Mouse (Mus musculus): ENCODE data around the gene Stim2. TPM values are rescaled to one million over a fixed set of nuclear protein-coding genes. Genes with fewer than 3 reads are reported as not detected.

Gene Stim2
- total and polyA plus RNA-seq, 3 experiments, result 16.8 to 21.5 (median 18.2) TPM

DNA sequence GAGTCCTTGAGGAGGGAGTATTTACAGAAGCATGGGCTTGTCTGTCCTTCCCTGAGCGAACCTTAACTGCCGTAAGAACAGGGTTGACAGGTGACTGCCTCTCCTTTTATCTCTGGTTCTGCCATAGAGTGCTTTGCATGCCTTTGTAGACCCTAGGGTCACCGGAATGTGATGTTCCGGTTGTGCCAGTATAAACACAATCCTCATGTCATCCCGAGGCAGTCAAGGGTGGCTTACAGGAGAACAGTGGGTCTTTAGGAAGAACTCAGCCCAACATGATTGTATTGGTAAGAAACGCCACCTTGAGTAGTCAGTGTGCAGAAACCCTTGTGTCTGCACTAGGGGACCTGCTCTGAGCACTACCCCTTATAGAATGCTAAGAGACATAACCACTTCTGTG is 108.8 kb downstream of the Stim2 start:
- dilution Hi-C loops (cut with MboI; ENCODE audit: extremely low pct_ligation_motif_present, extremely low pct_unique_long_range_greater_than_20kb, low sequenced_read_pairs), result no loop called here
- H3K79me2 ChIP-seq (replicated peaks; ENCODE audit: control insufficient read depth, extremely low read depth, insufficient read depth, poor library complexity, severe bottlenecking), result no peaks in the 10 kb centered on the region; the same call in 1 of the 2 replicates
- no peak overlapping the region for H3K4me2 ChIP-seq (ENCODE audit: insufficient read depth, low read depth, poor library complexity, severe bottlenecking)
- DNase-seq (ENCODE audit: extremely low read depth), result no peak
- H3K4me3 ChIP-seq (replicated peaks in 1 of 3; ENCODE audit: low read depth in 2 of 3, low read length in 2 of 3, poor library complexity in 1 of 3), result no peak overlapping the region
- peaks cover 0 to 37% of the 10 kb centered on the region in 2 experiments; a peak in 2 of 4 replicates for H3K4me1 ChIP-seq (ENCODE audit: control insufficient read depth in 1 of 2, insufficient read depth in 2 of 2)
- in situ Hi-C loops (cut with MboI; ENCODE audit: low pct_ligation_motif_present, low pct_unique_long_range_greater_than_20kb, low sequenced_read_pairs), result loop anchor here (25.0 kb wide), 1 partner anchor 420 kb away; no protein-coding TSS in a partner anchor
- no peak overlapping the region for H3K27ac ChIP-seq (ENCODE audit: insufficient read depth, low read depth)
- peaks cover 30 to 54% of the 10 kb centered on the region in 2 experiments for H3K36me3 ChIP-seq (replicated peaks in 1 of 2; ENCODE audit: control insufficient read depth in 1 of 2, insufficient read depth in 1 of 2, low read length in 1 of 2)
- TF ChIP-seq CHD2 (IDR thresholded peaks at IDR 0.05; ENCODE audit: low read length), result no peak
- TF ChIP-seq MYC (IDR thresholded peaks at IDR 0.05; ENCODE audit: low read depth, low read length), result no peak
- no peak for TF ChIP-seq USF2 (conservative IDR thresholded peaks at IDR 0.05; ENCODE audit: low read depth, low read length)
- TF ChIP-seq ZC3H11A (IDR thresholded peaks at IDR 0.05; ENCODE audit: low read depth, low read length), result no peak
- no peak for TF ChIP-seq NRF1 (IDR thresholded peaks at IDR 0.05; ENCODE audit: low read depth, low read length)
- TF ChIP-seq ZMIZ1 (IDR thresholded peaks at IDR 0.05; ENCODE audit: low read depth, low read length), result no peak
- no peaks in the 10 kb centered on the region for H3K27me3 ChIP-seq (replicated peaks)
- no peak overlapping the region for H3K9ac ChIP-seq (ENCODE audit: insufficient read depth, low read depth)
- H3K9me3 ChIP-seq (replicated peaks; ENCODE audit: low read length), result no peaks in the 10 kb centered on the region

- in situ Hi-C loops (cut with MboI; ENCODE audit: low pct_ligation_motif_present, low pct_unique_long_range_greater_than_20kb, low sequenced_read_pairs), result loop anchor here (25.0 kb wide), 1 partner anchor 422 kb away; no protein-coding TSS in a partner anchor
- dilution Hi-C loops (cut with MboI; ENCODE audit: extremely low pct_ligation_motif_present, extremely low pct_unique_long_range_greater_than_20kb, low sequenced_read_pairs), result no loop called here
Observed at GRCm38 (mm10) chr5:54109096-54109495, 110.8 kb downstream of the Stim2 start.

More at GRCm38 (mm10) chr5:54109096-54109495, 110.8 kb downstream of the Stim2 start:
- DNase-seq (ENCODE audit: extremely low read depth), result no peak
- H3K27me3 ChIP-seq (replicated peaks), result no peaks in the 10 kb centered on the region
- H3K79me2 ChIP-seq (replicated peaks; ENCODE audit: control insufficient read depth, extremely low read depth, insufficient read depth, poor library complexity, severe bottlenecking), result no peaks in the 10 kb centered on the region
- H3K4me1 ChIP-seq (ENCODE audit: control insufficient read depth in 1 of 2, insufficient read depth in 2 of 2), result peaks cover 0 to 23% of the 10 kb centered on the region in 2 experiments; a peak in 2 of 4 replicates
- TF ChIP-seq CHD2 (IDR thresholded peaks at IDR 0.05; ENCODE audit: low read length) (no peak), GABPA (IDR thresholded peaks at IDR 0.05; ENCODE audit: insufficient replicate concordance, low read depth, low read length) (no peak), ZKSCAN1 (IDR thresholded peaks at IDR 0.05; ENCODE audit: borderline replicate concordance, low read depth, low read length) (no peak), ETS1 (conservative IDR thresholded peaks at IDR 0.05; ENCODE audit: low read depth, low read length) (no peak), NELFE (IDR thresholded peaks at IDR 0.05; ENCODE audit: low read depth, low read length) (no peak), CHD1 (IDR thresholded peaks at IDR 0.05; ENCODE audit: low read depth, low read length) (no peak), PAX5 (IDR thresholded peaks at IDR 0.05; ENCODE audit: low read length) (no peak), ELF1 (IDR thresholded peaks at IDR 0.05; ENCODE audit: low read depth, low read length) (no peak), MAZ (IDR thresholded peaks at IDR 0.05; ENCODE audit: low read depth, low read length) (no peak), USF1 (IDR thresholded peaks at IDR 0.05; ENCODE audit: low read depth, low read length) (no peak), USF2 (conservative IDR thresholded peaks at IDR 0.05; ENCODE audit: low read depth, low read length) (no peak), BHLHE40 (IDR thresholded peaks at IDR 0.05; ENCODE audit: low read depth, low read length) (no peak), POLR2AphosphoS2 (IDR thresholded peaks at IDR 0.05; ENCODE audit: low read depth, low read length) (no peak), MAX (IDR thresholded peaks at IDR 0.05; ENCODE audit: low read length) (no peak), TBP (conservative IDR thresholded peaks at IDR 0.05; ENCODE audit: low read depth, low read length) (no peak), E2F4 (IDR thresholded peaks at IDR 0.05; ENCODE audit: insufficient replicate concordance, low read depth, low read length) (no peak), NRF1 (IDR thresholded peaks at IDR 0.05; ENCODE audit: low read depth, low read length) (no peak), MEF2A (IDR thresholded peaks at IDR 0.05; ENCODE audit: borderline replicate concordance, low read depth, low read length) (no peak), EP300 (IDR thresholded peaks at IDR 0.05; ENCODE audit: low read length) (no peak), SIN3A (IDR thresholded peaks at IDR 0.05; ENCODE audit: low read length) (no peak)
- H3K4me3 ChIP-seq (replicated peaks in 1 of 3; ENCODE audit: low read depth in 2 of 3, low read length in 2 of 3, poor library complexity in 1 of 3), result no peak overlapping the region
- no peak overlapping the region for H3K4me2 ChIP-seq (ENCODE audit: insufficient read depth, low read depth, poor library complexity, severe bottlenecking)
- H3K9ac ChIP-seq (ENCODE audit: insufficient read depth, low read depth), result no peak overlapping the region
- H3K36me3 ChIP-seq (replicated peaks in 1 of 2; ENCODE audit: control insufficient read depth in 1 of 2, insufficient read depth in 1 of 2, low read length in 1 of 2), result peaks cover 26 to 48% of the 10 kb centered on the region in 2 experiments
- no peaks in the 10 kb centered on the region for H3K9me3 ChIP-seq (replicated peaks; ENCODE audit: low read length)
- no peak overlapping the region for H3K27ac ChIP-seq (ENCODE audit: insufficient read depth, low read depth)

All from CH12.LX (cell line).